Mouse (Mus musculus) lung, postnatal 25 days (tissue): ENCODE data around the gene Tcf7l2.
A peak's percentile ranks its signal among the peaks of the same experiment; 100 is the strongest.

Experiments
- DNase-seq: peaks from one replicate; pipeline ENCODE4 v3.0.0; 2022; ENCODE audit warnings: low spot score

Tcf7l2 gene

GRCm38 (mm10) chr19:55865049-55865448, 123.4 kb downstream of the Tcf7l2 start:
- DNase-seq = no peak

- DNase-seq = no peak
These were observed 124.4 kb downstream of the Tcf7l2 start for GRCm38 (mm10) chr19:55865774-55866578.

- no peak for DNase-seq
These were observed 125.6 kb downstream of the Tcf7l2 start for GRCm38 (mm10) chr19:55867255-55867654.

GRCm38 (mm10) chr19:55867905-55868304, 126.3 kb downstream of the Tcf7l2 start:
- no peak for DNase-seq

- DNase-seq = no peak
These were observed 127.0 kb downstream of the Tcf7l2 start for GRCm38 (mm10) chr19:55868597-55868996.

GRCm38 (mm10) chr19:55870825-55871224, 129.2 kb downstream of the Tcf7l2 start:
- DNase-seq = no peak

GRCm38 (mm10) chr19:55871496-55871895, 129.9 kb downstream of the Tcf7l2 start:
- DNase-seq = no peak

- no peak for DNase-seq
These were observed 131.6 kb downstream of the Tcf7l2 start for GRCm38 (mm10) chr19:55873221-55873620.

- DNase-seq = peak; percentile 75
These were observed 134.9 kb downstream of the Tcf7l2 start for GRCm38 (mm10) chr19:55876501-55876900.

GRCm38 (mm10) chr19:55877404-55877915, 135.8 kb downstream of the Tcf7l2 start:
- peak; percentile 73 for DNase-seq

- DNase-seq = no peak
These were observed 139.2 kb downstream of the Tcf7l2 start for GRCm38 (mm10) chr19:55880664-55881359.

- no peak for DNase-seq
These were observed 144.9 kb downstream of the Tcf7l2 start for GRCm38 (mm10) chr19:55886536-55886935.

GRCm38 (mm10) chr19:55891692-55892183, 150.1 kb downstream of the Tcf7l2 start:
- no peak for DNase-seq

- DNase-seq = no peak
These were observed 151.9 kb downstream of the Tcf7l2 start for GRCm38 (mm10) chr19:55893557-55893956.

- DNase-seq = no peak
These were observed 152.8 kb downstream of the Tcf7l2 start for GRCm38 (mm10) chr19:55894396-55894795.

GRCm38 (mm10) chr19:55895317-55895716, 153.7 kb downstream of the Tcf7l2 start:
- peak; percentile 21 for DNase-seq

GRCm38 (mm10) chr19:55895807-55896420, 154.3 kb downstream of the Tcf7l2 start:
- DNase-seq = no peak

GRCm38 (mm10) chr19:55896629-55897028, 155.0 kb downstream of the Tcf7l2 start:
- DNase-seq = no peak

GRCm38 (mm10) chr19:55902573-55903385, 161.2 kb downstream of the Tcf7l2 start:
- DNase-seq = no peak

- peak; percentile 20 for DNase-seq
These were observed 167.4 kb downstream of the Tcf7l2 start for GRCm38 (mm10) chr19:55909039-55909438.

GRCm38 (mm10) chr19:55911941-55912340, 170.3 kb downstream of the Tcf7l2 start:
- no peak for DNase-seq

GRCm38 (mm10) chr19:55912813-55913212, 171.2 kb downstream of the Tcf7l2 start:
- no peak for DNase-seq
